Mouse (Mus musculus) adrenal gland, postnatal 4 days (tissue): ENCODE data around the gene Fam181a. TPM values are rescaled to one million over a fixed set of nuclear protein-coding genes. Genes with fewer than 3 reads are reported as not detected.

Experiments
- DNase-seq, 2 experiments: peaks; one replicate each; pipeline ENCODE4 v3.0.0; 2021 to 2022; ENCODE audit warnings: low spot score in 2 of 2, mixed read lengths in 2 of 2
- total RNA-seq, 2 experiments: library from RNA; stranded (reverse); gene quantifications; 2 replicates each; pipeline ENCODE4 v1.2.3; 2021

Gene Fam181a
- total RNA-seq, 2 experiments from 2014 or later: not detected

GRCm38 (mm10) chr12:103355746-103356414 is 45.1 kb downstream of the Fam181a start, which contains the start of gene Asb2:
Gene Asb2, minus strand, starts transcription at chr12:103356001.
- DNase-seq: no peak

- no peak for DNase-seq
Observed at GRCm38 (mm10) chr12:103356415-103356748, 45.6 kb downstream of the Fam181a start.

GRCm38 (mm10) chr12:103358216-103358615 is 47.4 kb downstream of the Fam181a start:
- no peak for DNase-seq

- no peak for DNase-seq
Observed at GRCm38 (mm10) chr12:103358951-103359801, 48.4 kb downstream of the Fam181a start.

DNA sequence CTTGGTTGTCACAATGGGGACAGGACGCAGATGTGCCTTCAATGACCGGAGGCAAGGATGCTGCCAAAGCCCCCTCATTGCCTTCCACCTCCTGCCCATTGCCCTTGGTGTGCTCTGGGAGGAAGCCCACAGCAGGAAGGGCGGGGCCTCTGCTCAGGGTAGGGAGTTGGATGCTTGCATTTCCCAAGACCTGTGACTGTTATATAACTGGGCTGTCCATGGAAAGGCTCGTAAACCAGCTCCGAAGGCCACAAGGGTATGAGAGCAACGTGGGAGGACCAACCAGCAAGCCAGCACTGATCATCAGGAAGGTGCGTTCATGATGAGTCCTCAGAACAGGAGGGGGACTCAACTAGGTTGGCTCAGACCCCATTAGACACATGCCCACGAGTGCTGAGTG is 50.0 kb downstream of the Fam181a start:
- no peak for DNase-seq

DNA sequence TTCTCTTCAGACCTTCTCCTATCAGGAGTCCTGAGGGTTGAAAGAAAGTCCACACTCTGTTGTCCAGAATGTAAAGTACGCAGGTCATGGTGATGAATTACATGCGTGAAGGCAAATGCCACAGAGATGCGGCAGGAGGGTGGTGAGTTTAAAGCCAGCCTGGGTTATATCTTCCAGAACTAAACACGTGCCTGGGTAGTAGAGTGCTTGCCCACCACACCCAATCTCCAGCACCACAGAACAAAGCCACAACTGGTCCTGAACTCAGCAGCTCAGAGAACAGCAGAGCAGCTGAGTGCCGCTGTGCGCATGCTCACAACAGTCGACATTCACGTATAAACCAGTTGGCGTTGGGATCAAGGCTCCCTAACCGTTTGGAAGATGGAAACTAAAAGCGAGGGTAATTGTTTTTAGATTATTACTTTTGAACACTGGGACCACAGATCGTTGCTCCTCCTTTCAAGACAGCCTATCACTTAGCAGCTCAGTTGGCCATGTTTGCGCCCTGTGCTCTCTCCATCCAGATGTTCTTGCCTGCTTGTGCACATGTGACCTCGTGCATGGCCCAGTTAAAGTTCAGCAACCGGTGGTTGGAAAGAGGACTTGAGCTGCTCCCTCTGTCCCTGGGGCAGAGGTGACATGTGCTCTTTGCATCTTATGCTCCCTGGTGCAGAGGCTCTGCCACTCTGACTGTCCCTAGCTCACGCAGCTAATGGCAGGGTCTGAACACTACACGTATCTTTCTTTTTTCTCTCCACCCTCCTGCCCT is 50.9 kb downstream of the Fam181a start:
- DNase-seq: no peak

DNA sequence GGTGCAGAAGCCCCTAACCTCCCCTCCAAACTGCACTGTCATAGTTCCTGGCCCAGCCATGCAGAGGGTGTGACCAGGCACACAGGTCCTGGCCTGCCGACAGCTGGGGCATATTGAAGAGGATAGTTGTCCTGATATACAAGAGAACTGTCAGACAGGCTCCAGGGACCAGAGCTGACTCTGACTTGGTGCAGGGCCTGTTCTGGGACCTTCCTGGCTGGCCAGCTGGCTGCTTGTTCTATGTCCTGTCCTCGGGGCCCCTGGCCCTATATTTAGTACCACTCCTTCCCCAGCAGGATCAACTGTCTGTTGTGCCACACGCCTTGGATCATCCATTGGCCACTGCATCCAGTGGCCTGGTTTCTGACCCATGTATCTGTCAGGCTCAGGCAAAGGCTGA is 51.6 kb downstream of the Fam181a start:
- no peak for DNase-seq

Other genes starting within 250 kb of the Fam181a start
- 1 to 10 TPM; 4.8 to 6.9 TPM for gene Prima1, start 68.8 kb upstream of the Fam181a start, total RNA-seq
- 1 to 10 TPM; 2.5 to 5.2 TPM for gene Asb2, start 45.0 kb downstream of the Fam181a start, total RNA-seq
- 1 to 10 TPM; 3.2 to 3.5 TPM for gene Otub2, start 77.7 kb downstream of the Fam181a start, total RNA-seq
- gene 9330161L09Rik, start 96.8 kb downstream of the Fam181a start, total RNA-seq: 1 to 10 TPM; 2.6 to 3.0 TPM
- 100 to 1,000 TPM; 109 to 116 TPM for gene Ddx24, start 114.9 kb downstream of the Fam181a start, total RNA-seq
- gene Ifi27, start 123.2 kb downstream of the Fam181a start, total RNA-seq: 100 to 1,000 TPM; 377 to 414 TPM
- gene Ifi27l2a, start 132.7 kb downstream of the Fam181a start, total RNA-seq: 10 to 100 TPM; 10.1 to 11.7 TPM
- not detected for gene Ifi27l2b, start 146.2 kb downstream of the Fam181a start, total RNA-seq
- 1 to 10 TPM; 3.3 to 3.7 TPM for gene Ppp4r4, start 221.3 kb downstream of the Fam181a start, total RNA-seq